Mouse (Mus musculus): Measurements from ENCODE around the gene Rasip1. TPM values are rescaled to one million over a fixed set of nuclear protein-coding genes. Genes with fewer than 3 reads are reported as not detected.

The Rasip1 gene
- polyA plus RNA-seq, 1 experiment: 0.37 TPM

- Histone ChIP-seq H3K27ac (ENCODE audit: insufficient read depth, low read length) (no peak within 1 kb of the TSS), H3K4me3 (ENCODE audit: insufficient read depth, low read length) (no peak within 1 kb of the TSS), H3K4me1 (ENCODE audit: control insufficient read depth, insufficient read depth, low read length) (peaks cover 2% of the 10 kb centered on the region; the same call in 1 of the 2 replicates)
- no peak for TF ChIP-seq POLR2A (IDR thresholded peaks at IDR 0.05; ENCODE audit: low read depth, low read length)
- TF ChIP-seq CTCF (IDR thresholded peaks at IDR 0.05; ENCODE audit: borderline replicate concordance, insufficient read depth, low read length): no peak
Observed at GRCm38 (mm10) chr7:45621443-45621842, 5.8 kb upstream of the Rasip1 start, which contains the start of gene Izumo1. Gene Izumo1, plus strand, starts transcription at chr7:45621811.

- TF ChIP-seq CTCF (IDR thresholded peaks at IDR 0.05; ENCODE audit: borderline replicate concordance, insufficient read depth, low read length) (no peak), POLR2A (IDR thresholded peaks at IDR 0.05; ENCODE audit: low read depth, low read length) (no peak)
- Histone ChIP-seq H3K4me1 (ENCODE audit: control insufficient read depth, insufficient read depth, low read length) (no peaks in the 10 kb centered on the region), H3K4me3 (ENCODE audit: insufficient read depth, low read length) (no peak overlapping the region), H3K27ac (ENCODE audit: insufficient read depth, low read length) (no peak overlapping the region)
Observed at GRCm38 (mm10) chr7:45623507-45623906, 3.8 kb upstream of the Rasip1 start.

- H3K4me3 ChIP-seq (ENCODE audit: insufficient read depth, low read length): no peak overlapping the region
- no peaks in the 10 kb centered on the region for H3K4me1 ChIP-seq (ENCODE audit: control insufficient read depth, insufficient read depth, low read length)
- TF ChIP-seq CTCF (IDR thresholded peaks at IDR 0.05; ENCODE audit: borderline replicate concordance, insufficient read depth, low read length): no peak
- TF ChIP-seq POLR2A (IDR thresholded peaks at IDR 0.05; ENCODE audit: low read depth, low read length): no peak
- no peak overlapping the region for H3K27ac ChIP-seq (ENCODE audit: insufficient read depth, low read length)
Observed at GRCm38 (mm10) chr7:45624718-45625117, 2.6 kb upstream of the Rasip1 start.

GRCm38 (mm10) chr7:45625481-45625880 is 1.8 kb upstream of the Rasip1 start:
- H3K4me1 ChIP-seq (ENCODE audit: control insufficient read depth, insufficient read depth, low read length): no peaks in the 10 kb centered on the region
- no peak overlapping the region for H3K4me3 ChIP-seq (ENCODE audit: insufficient read depth, low read length)
- H3K27ac ChIP-seq (ENCODE audit: insufficient read depth, low read length): no peak overlapping the region
- TF ChIP-seq CTCF (IDR thresholded peaks at IDR 0.05; ENCODE audit: borderline replicate concordance, insufficient read depth, low read length) (no peak), POLR2A (IDR thresholded peaks at IDR 0.05; ENCODE audit: low read depth, low read length) (no peak)

DNA sequence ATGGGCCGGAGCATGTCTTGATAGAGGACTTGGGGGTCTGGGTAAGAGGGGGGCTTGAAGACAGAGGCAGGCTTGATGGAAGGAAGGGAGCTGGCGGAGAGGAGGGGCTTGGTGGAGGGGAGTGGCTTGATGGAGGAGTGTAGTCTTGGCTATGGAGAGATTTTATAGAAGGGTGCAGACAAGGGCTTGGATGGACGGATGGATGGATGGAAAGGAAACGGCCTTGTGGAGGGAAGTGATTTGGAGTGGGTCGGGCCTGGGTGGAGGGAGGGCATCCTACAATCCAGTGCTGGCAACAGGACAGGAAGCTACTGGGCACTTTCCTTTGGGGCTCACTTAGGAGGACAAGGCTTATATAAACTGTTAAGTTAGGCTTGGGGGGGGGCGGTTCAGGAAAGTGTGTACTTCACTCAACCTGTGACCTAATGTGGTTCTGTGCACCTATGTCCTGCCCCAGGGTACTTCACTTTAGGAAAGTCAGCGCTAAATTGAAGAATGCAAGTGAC is 664 bp upstream of the Rasip1 start:
- no peak for TF ChIP-seq POLR2A (IDR thresholded peaks at IDR 0.05; ENCODE audit: low read depth, low read length)
- no peak overlapping the region for H3K4me3 ChIP-seq (ENCODE audit: insufficient read depth, low read length)
- no peaks in the 10 kb centered on the region for H3K4me1 ChIP-seq (ENCODE audit: control insufficient read depth, insufficient read depth, low read length)
- H3K27ac ChIP-seq (ENCODE audit: insufficient read depth, low read length): no peak overlapping the region

- Histone ChIP-seq H3K27ac (ENCODE audit: insufficient read depth, low read length) (no peak overlapping the region), H3K4me3 (ENCODE audit: insufficient read depth, low read length) (peak overlapping the region; percentile 17; the same call in 1 of the 2 replicates), H3K4me1 (ENCODE audit: control insufficient read depth, insufficient read depth, low read length) (no peaks in the 10 kb centered on the region)
- TF ChIP-seq POLR2A (IDR thresholded peaks at IDR 0.05; ENCODE audit: low read depth, low read length) (peak; percentile 68), CTCF (IDR thresholded peaks at IDR 0.05; ENCODE audit: borderline replicate concordance, insufficient read depth, low read length) (peak; percentile 77)
Observed at GRCm38 (mm10) chr7:45628364-45629294, 1.3 kb downstream of the Rasip1 start.

DNA sequence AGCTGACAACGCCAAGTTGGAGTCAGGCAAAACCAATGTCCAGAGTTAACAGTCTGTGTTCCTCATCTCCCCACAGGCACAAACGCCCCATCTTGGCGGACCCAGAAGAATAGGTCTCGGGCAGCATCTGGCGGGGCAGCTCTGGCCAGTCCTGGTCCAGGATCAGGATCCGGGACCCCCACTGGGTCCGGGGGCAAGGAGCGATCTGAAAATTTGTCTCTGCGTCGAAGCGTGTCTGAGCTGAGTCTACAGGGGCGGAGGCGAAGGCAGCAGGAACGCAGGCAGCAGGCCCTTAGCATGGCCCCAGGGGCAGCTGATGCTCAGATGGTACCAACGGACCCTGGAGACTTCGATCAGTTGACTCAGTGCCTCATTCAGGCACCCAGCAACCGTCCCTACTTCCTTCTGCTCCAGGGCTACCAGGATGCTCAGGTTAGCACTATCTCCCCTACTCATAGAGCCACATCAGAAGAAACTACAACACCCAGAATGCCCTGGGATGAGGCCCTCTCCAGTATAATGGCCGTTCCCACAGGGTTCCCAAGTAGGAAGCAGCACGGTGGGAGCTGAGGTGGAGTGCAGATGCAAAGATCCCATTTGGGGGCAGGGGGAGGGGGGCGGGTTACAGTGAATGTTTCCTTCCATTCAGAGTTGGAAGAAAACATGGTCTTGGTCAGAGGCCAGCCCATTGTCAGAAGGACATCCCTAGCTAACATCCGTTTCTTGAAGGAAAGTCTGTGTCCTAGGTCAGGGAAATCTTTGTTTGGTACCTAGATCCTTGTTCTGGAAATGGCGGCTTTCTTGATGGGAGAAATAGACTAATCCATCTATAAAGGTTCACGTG is 3.0 kb downstream of the Rasip1 start:
- no peak overlapping the region for H3K27ac ChIP-seq (ENCODE audit: insufficient read depth, low read length)
- no peaks in the 10 kb centered on the region for H3K4me1 ChIP-seq (ENCODE audit: control insufficient read depth, insufficient read depth, low read length)
- TF ChIP-seq POLR2A (IDR thresholded peaks at IDR 0.05; ENCODE audit: low read depth, low read length): no peak
- TF ChIP-seq CTCF (IDR thresholded peaks at IDR 0.05; ENCODE audit: borderline replicate concordance, insufficient read depth, low read length): no peak
- H3K4me3 ChIP-seq (ENCODE audit: insufficient read depth, low read length): no peak overlapping the region

DNA sequence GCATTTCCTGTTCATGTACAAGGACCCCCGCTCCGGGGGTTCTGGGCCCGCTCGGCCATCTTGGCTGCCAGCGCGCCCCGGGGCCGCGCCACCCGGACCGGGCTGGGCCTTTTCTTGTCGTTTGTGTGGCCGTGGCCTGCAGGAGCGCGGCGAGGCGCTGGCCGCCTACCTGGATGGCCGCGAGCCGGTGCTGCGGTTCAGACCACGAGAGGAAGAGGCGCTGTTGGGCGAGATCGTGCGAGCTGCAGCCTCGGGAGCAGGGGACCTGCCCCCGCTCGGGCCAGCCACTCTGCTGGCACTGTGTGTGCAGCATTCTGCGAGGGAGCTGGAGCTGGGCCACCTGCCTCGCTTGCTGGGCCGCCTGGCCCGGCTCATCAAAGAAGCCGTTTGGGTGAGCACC is 5.2 kb downstream of the Rasip1 start:
- Histone ChIP-seq H3K4me3 (ENCODE audit: insufficient read depth, low read length) (no peak overlapping the region), H3K4me1 (ENCODE audit: control insufficient read depth, insufficient read depth, low read length) (no peaks in the 10 kb centered on the region), H3K27ac (ENCODE audit: insufficient read depth, low read length) (no peak overlapping the region)
- TF ChIP-seq POLR2A (IDR thresholded peaks at IDR 0.05; ENCODE audit: low read depth, low read length) (no peak), CTCF (IDR thresholded peaks at IDR 0.05; ENCODE audit: borderline replicate concordance, insufficient read depth, low read length) (0 out of 2 replicates have a peak, but pooled peaks have one; percentile 5)

DNA sequence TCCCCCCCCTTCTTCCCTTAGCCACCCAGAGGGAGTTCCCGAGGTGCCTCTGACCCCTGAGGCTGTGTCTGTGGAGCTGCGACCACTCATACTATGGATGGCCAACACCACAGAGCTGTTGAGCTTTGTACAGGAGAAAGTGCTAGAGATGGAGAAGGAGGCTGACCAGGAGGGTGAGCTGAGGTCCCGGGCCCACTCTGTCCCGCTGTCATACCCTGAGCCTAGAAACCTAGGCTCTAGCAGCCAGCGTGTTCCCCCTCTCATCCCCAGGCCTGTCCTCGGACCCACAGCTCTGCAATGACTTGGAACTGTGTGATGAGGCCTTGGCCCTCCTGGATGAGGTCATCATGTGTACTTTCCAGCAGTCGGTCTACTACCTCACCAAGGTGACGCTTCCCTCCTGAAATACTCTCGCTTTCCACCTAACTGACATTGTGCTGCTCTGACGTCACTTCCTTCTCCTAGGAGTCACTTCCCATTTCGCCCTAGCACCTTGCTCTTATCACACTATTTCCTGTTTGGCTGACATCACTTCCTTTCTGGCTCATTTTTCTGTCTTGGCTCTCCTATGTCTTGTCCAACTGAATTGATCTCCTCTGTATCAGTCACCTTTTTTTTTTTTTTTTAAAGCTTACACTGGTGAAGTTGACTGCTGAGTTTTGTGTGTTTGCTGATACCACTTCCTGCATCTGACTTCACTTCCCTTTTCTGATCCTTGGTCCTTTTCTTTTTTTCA is 7.8 kb downstream of the Rasip1 start:
- Histone ChIP-seq H3K27ac (ENCODE audit: insufficient read depth, low read length) (no peak overlapping the region), H3K4me3 (ENCODE audit: insufficient read depth, low read length) (no peak overlapping the region), H3K4me1 (ENCODE audit: control insufficient read depth, insufficient read depth, low read length) (no peaks in the 10 kb centered on the region)
- TF ChIP-seq CTCF (IDR thresholded peaks at IDR 0.05; ENCODE audit: borderline replicate concordance, insufficient read depth, low read length) (no peak), POLR2A (IDR thresholded peaks at IDR 0.05; ENCODE audit: low read depth, low read length) (no peak)
